Mouse (Mus musculus) layer of hippocampus, adult 18-20 months (tissue): ENCODE measurements around the gene Diaph3. TPM values are rescaled to one million over a fixed set of nuclear protein-coding genes. Genes with fewer than 3 reads are reported as not detected.

Experiments used
- DNase-seq, 2 experiments: peaks; one replicate each; pipeline ENCODE4 v3.0.0; 2022; ENCODE audit warnings: low spot score in 2 of 2
- microRNA-seq, 2 experiments: library from miRNA; unstranded; fragments of <30 nt; microRNA quantifications; one replicate each; pipeline ENCODE4 v1.2.0; 2021
- total RNA-seq, 2 experiments: library from RNA; stranded (reverse); gene quantifications; 2 replicates each; pipeline ENCODE4 v1.2.3; 2021

Gene Diaph3
- total RNA-seq, 2 experiments from 2014 or later, result 4.8 to 5.1 TPM

DNA sequence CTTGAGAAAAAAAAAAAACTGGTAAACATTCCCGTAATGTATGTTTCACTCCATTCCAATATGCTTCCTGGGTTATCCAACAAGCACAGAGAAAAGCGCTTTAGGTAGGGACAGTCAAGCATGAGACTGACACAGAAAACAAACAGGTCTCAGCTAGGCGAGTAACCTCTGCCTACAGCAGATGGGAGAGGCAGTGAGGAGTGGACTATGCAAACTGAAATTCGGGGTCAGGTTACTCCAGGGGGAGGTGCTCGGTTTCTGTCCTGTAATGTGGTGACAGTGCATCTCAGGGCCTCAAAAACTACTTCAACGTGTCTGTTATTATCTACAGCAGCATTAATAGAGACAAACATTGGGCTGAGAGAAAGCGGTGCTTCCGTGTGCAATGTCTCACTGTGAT lies 465.7 kb downstream of the Diaph3 start:
- DNase-seq, result no peak

DNA sequence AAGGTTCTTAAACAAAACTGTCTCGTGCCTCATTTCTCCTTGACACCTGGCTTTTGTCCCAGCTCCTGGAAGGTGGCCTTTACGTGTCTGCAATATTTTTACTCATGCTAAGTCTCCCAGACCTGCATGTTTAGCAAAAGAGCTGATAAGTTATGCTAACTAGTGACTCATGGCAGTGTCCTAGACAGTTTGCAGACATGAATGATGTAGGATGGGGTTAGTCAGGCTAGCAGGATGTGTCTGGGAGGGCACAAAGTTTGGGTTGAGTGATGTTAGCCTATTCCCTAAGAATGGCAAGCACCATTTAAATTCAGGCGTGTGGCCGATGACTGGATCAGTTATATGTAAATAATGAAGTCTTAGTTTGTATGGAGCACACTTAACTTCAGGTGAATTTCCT lies 478.2 kb downstream of the Diaph3 start:
- no peak for DNase-seq

DNA sequence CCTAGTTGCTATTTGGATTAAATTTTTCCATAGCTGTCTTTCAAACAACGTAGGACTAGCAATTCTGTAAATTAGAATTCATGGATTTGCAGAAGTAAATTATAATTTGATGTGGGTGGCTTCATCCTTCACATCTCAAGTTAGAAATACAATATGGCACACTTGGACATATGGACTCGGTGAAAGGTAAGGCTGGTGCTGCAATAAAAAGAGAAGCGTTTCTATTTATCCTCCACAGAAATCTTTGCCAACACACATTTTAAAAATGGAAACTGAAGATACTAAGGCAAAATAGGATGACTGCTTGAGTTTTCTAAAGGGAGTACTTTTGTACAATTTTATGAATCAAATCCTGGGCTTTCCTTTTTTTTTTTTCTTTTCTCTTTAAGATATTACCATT lies 480.5 kb downstream of the Diaph3 start:
- DNase-seq, result no peak

DNA sequence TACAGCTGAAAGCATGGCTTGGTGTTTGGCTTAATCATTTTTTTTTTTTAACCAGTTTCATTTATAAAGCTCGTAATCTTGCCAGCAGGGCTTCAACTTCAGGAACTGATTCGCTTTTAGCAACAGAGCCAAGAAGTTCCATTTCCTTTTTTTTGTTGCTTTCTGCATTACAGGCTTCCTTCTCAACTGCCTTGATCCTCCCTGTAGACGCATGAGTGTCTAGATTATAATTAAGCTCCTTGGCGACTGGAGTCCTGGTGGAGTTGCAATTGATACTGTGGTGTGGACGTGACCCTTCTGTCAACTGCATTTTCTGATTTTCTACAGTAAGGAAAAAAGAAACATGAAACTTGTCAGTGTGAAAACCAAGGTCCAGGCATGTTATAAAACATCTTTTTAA lies 484.8 kb downstream of the Diaph3 start:
- no peak for DNase-seq

DNA sequence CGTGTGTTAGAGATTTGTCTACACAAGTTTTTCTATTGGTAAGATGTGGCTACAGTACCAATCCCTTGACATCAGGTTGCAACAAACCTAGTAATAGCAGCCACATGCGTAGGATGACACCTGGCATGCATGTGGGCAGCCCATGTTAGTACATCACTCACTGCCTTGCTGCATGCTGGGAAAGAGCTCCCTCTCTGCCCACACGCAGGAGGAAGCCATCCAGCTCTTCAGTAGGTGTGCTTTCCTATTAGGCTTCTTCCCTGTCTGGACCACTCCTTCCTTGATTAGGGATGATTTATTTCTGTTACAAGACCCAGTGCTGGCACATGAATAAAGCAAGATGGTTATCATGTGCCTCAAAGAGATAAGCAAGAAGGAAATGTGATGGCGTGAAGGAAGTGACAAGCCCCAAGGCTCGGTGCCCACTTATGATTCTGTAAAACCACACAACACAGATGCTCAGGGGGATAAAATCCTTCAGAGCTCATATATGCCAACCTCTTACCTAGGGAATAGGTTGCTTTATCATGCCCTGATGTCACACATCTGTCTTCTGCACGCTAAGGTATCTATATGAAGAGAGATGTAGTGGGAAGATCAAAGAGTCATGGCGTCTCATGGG lies 494.4 kb downstream of the Diaph3 start:
- DNase-seq, result peak in 1 of 2 experiments; percentile 5

DNA sequence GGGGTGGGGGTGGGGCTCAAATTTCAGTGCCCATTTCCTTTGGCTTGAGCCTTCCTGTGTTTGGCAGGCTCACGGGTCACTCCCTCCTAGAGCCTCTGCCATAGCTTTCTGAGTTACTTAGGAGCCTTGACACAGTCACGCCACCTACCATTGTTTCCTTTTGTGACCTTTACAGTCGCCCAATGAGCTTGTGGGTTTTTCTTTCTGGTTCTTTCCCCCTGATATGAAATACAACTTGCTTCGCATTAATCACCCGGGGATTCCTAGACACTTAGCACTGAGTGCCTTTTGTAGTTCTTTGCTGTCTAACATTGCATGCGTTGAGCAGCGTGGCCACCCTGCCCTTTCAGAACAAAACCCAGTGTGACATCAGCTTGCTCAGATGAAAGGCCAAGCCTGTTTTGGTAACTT lies 498.2 kb downstream of the Diaph3 start:
- DNase-seq, result no peak

DNA sequence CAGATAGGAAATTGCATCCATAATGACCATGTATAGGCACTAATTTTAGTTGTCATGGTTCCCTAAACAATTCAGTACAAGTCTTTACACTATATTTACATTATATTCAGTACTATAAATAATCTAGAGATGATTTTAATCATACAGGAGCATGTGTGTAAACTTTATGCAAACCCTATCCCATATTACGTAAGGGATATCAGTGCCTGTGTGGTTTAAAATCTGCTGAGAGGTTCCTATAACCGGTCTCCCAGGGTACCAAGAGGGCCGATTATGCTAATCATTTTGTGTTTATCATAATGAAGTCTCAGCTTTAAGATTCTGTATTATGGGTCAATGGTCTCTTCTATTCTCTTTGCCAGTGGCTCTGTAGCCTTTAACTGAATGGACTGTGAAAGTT lies 499.2 kb downstream of the Diaph3 start:
- no peak for DNase-seq

DNA sequence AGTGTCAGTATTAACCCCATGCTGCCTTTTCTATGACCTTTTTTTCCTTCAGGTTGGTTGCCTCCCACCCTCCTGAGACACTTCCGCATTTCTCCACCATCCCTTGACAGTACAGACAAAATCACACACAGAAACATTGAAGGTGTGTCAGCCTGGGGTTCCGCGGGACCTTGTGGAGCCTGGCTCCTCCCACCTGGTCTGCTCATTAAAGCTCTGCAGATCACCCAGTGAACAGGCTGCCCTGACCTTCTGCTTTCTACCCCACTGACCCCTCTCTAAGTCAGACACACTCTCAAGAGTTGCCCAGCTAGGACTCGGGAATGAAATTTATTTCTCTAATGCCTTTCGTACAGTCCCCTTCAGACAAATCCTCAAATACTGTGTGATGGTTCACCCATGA lies 500.9 kb downstream of the Diaph3 start:
- DNase-seq, result no peak

DNA sequence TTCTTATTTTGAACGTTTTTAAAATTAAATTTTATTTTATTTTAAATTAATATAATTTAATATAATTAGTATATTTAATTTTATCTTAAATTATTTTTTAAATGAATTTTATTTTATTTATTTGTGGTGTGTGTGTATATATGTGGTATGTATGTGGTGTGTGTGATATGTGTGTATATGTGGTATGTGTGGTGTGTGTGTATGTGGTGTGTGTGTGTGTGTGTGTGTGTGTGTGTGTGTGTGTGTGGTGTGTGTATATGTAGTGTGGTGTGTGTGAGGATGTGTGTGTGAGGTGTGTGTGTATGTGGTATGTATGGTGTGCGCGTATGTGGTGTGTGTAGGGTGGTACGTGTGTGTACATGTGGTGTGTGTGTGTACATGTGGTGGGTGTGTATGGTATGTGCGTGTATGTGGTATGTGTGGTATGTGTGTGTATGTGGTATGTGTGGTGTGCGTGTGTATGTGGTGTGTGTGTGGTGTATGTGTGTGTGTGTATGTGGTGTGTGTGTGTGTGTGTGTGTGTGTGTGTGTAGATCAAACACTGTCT lies 505.4 kb downstream of the Diaph3 start:
- no peak for DNase-seq

DNA sequence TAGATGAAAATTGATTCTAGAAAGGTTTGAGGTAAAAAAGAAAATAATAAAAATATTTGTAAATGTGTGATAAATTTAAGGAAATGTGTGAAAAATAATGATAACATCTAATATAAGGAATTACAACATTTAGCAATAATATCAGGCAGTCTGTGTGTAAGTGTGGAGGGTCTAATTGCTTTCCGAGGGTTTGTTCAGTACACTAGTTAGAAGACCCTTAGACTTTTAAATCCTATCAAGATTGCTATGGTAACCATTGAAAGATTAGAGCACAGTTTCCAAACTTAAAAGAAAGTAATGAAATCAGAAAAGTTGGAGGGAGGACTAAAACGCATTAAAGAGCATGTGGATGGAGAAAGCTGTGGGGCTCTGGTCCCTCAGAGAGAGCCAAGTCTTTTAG lies 506.0 kb downstream of the Diaph3 start:
- no peak for DNase-seq

DNA sequence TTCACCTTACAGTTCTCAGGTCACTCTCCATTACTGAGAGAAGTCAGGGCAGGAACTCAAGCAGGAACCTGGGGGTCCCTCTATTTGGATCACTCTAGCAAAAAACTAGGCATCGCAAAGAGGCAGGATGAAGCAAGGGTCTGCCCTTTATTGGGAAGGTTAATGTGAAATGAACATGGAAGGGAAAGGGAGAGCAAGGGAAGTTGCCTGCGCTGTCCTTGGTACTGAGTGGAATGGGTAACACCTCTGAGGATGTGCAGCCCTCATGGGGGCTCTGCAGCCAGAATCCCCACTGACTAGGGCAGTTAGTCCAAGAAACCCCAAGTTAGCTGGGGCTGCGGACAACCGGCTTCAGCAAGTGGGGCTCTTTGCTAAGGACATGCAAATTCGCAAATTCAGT lies 507.2 kb downstream of the Diaph3 start:
- no peak for DNase-seq

DNA sequence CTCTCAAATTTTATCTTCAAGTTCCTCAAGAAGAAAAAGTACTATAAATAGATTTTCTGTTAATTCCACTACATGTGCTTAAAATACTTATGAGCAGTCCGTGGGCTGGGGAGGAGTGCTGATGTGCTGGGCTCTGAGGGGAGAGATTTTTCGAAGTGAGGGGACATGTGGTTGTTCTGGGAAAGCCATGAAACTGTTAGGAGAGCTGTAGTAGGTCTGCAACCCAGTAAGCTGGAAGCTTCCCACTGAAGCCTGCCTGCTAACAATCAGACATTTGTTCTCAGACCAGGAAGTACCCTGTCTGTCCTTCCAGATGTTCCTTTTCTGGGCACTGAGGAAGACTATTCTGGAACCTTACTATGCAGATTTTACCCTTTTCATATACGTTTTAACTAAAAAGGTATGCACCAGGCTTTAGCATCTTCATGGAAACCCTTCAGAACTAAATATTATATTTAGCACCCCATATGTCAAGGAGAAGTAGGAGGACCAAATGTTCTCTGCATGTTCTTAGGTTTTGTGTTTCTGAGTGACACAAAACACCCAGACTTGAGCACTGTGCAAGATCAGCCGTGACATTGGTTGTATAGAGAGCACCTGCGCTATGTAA lies 516.1 kb downstream of the Diaph3 start:
- DNase-seq, result peak in 1 of 2 experiments; percentile 9

DNA sequence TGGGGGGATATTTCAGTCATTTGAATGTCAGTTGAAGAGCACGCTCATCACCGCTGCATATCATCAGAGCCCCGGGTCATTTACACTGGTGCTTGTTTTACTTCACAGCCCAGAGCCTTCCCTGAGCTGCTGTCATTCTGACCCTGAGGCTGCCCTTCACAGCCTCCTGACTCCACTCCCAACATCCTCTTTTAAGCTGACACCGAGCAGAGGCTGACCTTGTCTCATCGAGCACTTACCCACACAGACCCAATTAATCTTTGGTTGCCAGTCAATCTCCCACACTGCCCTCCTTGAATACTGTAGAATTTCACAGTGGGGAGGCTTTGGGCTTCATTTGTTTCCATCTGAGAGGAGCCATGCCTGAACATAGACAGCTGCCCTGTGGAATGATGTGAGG lies 521.4 kb downstream of the Diaph3 start:
- DNase-seq, result no peak

Small RNA genes lying within 50 kb of the gene (microRNA-seq; reads per million reads assigned to microRNA genes)
- 0 reads per million in 2 experiments for gene Gm23438
